Mouse (Mus musculus) liver, embryonic 14.5 days (tissue): ENCODE measurements around the gene Sdk2.

Experiments used
- CTCF ChIP-seq: IDR thresholded peaks from 2 replicates; pipeline ENCODE4 v1.5.1; 2016; ENCODE audit warnings: antibody characterized with exemption, low read depth, control low read depth
- EP300 ChIP-seq: IDR thresholded peaks from 2 replicates; pipeline ENCODE4 v1.6.1; 2016; ENCODE audit warnings: antibody characterized with exemption, low read depth

- TF ChIP-seq CTCF (peak; percentile 78), EP300 (no peak)
Measured at GRCm38 (mm10) chr11:113750571-113751483, 316.0 kb downstream of the Sdk2 start.
